Mouse (Mus musculus) small intestine, adult 2 months (tissue): Measurements from ENCODE around the gene C1ra.
"Not testable (repeated sequence)": the region's sequence is repeated elsewhere in the genome, so short reads cannot be mapped to it uniquely, and the experiment has no call there.

Experiments
- CTCF ChIP-seq: fragments of 200-500 bp; IDR thresholded peaks from 2 replicates; pipeline ENCODE4 v1.5.1; 2012; ENCODE audit warnings: low read depth, mild to moderate bottlenecking, control low read depth, inconsistent platforms, low read length, moderate library complexity, mixed read lengths; ENCODE audit not compliant: insufficient replicate concordance, insufficient read length; ENCODE audit errors: extremely low read depth
- POLR2A ChIP-seq: fragments of 200-500 bp; IDR thresholded peaks from 2 replicates; pipeline ENCODE4 v1.6.1; 2012; ENCODE audit warnings: low read depth, mild to moderate bottlenecking, control low read depth, inconsistent platforms, low read length, moderate library complexity

GRCm38 (mm10) chr6:124561611-124562010 lies 49.4 kb downstream of the C1ra start:
- not testable (repeated sequence) for TF ChIP-seq POLR2A, CTCF
